Mouse (Mus musculus) pancreas, adult 10 weeks (tissue): ENCODE measurements around the gene Dlg4. TPM values are rescaled to one million over a fixed set of nuclear protein-coding genes. Genes with fewer than 3 reads are reported as not detected.

ENCODE experiments used
- polyA plus RNA-seq: library from polyadenylated mRNA; stranded (reverse); fragments of 350-450 nt; fragmentation: Illumina TruSeq; extraction: RNeasy Lipid Tissue Mini Kit (QIAGEN cat#74804); gene quantifications from one replicate; pipeline ENCODE4 v1.2.3, GENCODE M21; 2015; ENCODE audit warnings: low read depth, low replicate concordance; ENCODE audit not compliant: insufficient read depth

Gene Dlg4
- polyA plus RNA-seq = 8.8 TPM

DNA sequence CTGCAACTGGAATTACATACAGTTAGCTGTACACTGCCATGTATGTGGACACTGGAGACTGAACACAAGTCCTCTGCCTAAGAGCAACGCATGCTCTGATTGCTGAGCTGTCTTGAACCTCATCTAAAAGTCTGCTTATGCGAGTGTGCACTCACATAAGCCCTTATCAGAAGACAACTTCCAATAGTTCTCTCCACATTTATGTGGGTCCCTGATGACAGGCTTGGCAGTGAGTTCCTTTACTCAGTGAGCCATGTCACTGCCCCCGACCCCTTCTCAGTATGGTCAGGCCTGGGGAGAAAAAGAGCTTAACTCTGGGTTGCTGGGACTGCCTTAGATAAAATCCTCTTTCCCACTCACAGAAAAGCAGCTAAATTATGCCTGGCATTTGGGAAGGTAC, at the start of gene Dlg4:
TSS of gene Dlg4 (plus strand) at position 274 of the 400 bp plus-strand sequence.

DNA sequence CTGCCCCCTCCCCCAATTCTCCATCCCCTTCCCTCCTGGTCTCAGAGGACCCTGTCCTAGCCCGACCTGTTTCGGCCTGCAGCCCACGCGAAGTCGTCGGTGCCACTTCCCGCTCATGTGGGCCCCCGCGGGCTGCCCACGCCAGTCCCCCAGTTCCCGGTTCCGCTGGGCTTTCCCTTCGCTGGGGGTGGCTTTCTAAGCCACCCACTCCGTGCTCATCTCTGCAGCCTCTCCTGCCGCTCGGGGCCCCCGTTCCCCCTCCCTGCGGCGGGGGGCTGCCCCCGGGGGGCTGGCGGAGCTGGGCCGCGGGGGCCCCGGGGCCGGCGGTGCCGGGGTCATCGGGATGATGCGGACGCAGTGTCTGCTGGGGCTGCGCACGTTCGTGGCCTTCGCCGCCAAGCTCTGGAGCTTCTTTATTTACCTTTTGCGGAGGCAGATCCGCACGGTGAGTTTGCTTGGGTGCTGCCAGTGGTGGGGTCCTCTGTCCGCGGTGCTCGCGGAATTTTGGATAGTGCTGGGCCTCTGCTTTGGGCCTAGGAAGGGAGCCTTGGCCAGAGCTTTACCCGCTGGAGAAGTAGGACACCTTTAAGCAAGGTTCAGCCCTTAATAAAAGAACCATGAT, 35.5 kb upstream of the Dlg4 start, which contains the start of gene Ctdnep1:
TSS of gene Ctdnep1 (plus strand) at position 16 of the 622 bp plus-strand sequence.

DNA sequence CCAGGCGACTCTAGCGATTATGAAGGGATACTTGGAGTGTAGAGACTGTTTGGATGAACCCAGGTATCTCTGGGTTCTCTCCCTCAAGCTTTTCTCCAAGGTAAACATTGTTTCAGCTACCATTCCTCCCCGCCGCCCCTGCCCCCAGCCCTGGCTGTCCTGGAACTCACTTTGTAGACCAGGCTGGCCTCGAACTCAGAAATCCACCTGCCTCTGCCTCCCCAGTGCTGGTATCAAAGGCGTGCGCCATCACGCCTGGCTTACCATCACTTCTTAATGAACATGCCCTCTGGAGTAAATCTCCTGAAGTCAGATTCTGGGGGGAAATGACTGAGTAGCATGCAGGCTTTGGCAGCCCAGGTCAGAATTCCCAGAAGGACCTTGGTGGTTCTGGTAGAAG, 34.5 kb upstream of the Dlg4 start, which contains the start of gene Elp5:
TSS of gene Elp5 (minus strand) at position 293 of the 400 bp plus-strand sequence.

DNA sequence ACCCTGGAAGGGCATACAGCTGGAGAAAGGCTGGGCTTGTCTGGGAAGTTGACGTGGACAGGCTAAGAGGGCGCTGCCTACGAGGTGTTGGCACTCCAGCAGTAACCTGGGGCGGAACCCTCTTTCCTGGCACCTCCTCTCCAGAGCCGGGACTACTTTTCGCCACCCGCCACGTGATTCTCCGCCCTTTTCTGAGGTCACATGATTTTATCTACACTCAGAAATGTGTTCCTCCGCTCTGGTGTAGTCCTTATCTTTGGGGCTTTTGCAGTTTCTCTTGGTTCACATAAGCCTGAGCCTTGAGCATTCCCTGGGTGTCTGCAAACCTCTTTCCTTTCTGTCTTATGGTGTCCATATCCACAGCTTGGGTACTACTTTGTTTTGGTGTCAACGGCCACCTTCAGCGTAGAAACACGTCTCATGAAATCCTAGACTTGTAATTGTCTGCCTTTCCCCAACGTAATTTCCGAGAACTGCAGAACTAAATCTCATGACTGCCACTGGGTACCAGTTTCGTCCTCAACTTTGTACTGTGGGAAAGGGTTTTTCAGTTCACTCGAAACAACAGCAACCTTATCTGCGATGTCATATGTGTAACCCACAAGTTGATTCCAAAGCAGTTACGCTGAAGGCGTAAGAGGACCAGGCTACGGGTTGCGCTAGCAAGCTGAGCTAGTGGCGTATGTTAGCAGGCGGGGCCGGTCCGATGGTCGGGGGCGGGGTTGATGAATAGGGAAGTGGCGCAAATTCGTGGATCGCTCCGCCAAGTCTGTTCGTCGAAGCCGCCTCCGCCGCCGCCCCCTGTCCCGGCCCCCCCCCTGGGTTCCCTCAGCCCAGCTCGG, 25.7 kb upstream of the Dlg4 start, which contains the start of gene Gabarap:
TSS of gene Gabarap (plus strand) at position 294 of the 842 bp plus-strand sequence.

DNA sequence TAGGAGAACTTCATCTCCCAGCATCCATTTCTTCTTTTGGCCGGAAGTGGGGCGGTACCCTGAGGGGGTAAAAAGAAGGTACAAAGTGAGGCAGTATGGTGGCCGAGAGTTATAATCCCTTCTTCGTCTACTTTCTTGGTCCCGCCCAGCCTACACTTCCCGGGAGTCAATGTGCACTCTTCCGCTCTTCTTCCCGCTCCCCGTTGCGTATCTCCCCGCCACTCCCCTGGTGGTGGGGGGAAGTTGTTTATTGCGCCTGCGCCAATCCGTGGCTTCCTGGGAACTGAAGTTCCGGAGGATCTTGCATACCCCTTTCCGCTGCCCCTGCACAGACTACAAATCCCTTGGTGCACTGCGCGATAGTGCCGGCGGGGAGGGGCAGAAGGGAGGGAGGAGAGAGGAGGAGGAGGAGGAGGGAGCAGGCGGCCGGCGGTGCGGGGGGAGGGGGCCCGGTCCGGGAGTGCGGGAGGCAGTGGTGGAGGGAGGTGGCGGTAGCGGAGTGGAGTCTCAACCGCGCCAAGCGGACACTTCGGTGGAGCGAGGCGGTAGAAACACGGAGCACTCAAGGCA, 21.3 kb upstream of the Dlg4 start, which contains the start of gene Phf23:
TSS of gene Phf23 (plus strand) at position 387 of the 570 bp plus-strand sequence.

DNA sequence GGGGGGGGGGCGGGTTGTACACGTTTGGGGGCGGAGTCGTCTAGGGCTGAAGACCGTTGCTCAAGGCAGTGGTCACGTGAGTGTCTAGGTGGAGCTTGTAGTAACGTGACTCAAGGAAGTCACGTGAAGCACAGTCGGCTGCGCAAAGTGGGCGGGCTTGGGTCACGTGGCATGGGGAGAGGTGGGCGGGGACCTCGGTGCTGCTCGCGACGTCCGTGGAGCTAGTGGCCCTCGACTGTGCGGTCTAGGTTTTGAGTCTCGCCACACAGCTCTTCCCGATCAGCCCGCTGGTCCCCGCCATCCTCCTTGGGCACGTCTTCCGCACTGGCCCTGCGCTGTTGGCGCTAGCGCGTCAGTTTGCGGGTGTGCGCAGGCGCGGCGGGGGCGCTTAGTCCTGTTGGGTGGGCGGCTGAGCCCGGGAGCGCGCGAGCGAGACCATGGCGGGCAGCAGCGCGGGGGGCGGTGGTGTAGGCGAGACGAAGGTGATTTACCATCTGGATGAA, 16.3 kb upstream of the Dlg4 start, which contains the start of gene Dvl2:
TSS of gene Dvl2 (plus strand) at position 200 of the 503 bp plus-strand sequence.

DNA sequence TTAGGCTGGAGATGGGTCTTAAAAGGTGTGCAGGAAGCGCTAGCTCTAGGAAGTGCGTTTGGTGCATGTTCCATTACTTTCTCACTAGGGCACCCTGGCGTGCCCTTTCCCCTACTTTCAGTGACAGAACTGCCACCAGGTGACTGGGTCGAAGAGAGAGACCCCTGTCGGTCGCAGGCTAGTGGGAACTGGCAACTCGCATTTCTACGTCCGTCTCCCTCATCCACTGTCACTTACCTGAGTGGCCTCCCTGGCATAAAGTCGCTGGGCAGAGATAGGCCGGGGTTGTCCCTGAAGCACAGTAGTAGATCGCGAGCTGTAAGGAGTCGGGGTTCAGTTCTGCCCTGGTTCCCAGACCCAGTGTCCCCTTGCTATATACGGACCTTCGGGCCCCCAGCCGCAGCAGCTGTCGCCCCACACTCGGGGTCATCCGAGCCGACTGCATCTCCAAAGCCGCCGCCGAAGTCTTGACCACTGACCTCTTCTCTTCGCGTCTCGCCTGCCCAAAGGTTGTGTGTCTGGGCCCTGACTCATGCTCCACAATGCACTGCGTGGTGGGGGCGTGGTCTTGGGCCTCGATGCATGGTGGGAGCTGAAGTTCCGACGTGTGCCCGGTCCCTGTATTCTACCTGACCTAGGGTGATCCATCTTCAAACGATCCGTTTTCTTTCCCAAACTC, 1.7 kb upstream of the Dlg4 start, which contains the start of gene Acadvl:
TSS of gene Acadvl (minus strand) at position 532 of the 679 bp plus-strand sequence.

DNA sequence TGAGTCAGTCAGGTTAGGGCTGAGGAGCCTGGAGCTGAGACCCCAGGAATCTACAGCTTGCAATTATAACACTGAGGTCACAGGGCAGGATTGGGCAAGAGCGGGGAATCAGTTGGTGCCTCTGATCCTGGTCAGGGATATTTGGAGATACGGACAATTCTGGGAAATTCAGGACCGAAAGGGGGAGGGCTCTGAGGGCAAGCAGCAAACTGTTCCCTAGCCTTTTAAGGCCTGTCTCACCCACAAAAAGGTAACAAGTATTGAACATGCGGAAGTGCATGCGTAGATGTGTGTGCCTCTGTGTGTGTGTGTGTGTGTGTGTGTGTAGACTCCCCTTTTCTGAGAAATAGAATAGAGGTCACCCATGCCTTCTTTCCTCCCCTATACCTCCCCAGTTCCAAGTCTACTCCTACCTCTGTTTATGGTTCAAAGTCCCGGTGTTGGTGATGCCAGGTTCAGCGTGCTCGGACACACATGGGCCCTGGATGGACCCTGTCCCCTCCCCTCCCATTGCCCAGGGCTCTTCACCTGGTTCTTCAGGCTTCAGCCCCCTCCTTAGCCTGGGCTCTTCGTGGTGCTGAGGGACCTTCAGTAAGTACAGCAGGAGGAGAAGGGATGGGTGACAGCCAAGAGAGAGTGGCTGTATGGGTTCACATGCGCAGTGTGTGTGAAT, 37.3 kb downstream of the Dlg4 start, which contains the start of gene Asgr1:
TSS of gene Asgr1 (plus strand) at position 188 of the 673 bp plus-strand sequence.

DNA sequence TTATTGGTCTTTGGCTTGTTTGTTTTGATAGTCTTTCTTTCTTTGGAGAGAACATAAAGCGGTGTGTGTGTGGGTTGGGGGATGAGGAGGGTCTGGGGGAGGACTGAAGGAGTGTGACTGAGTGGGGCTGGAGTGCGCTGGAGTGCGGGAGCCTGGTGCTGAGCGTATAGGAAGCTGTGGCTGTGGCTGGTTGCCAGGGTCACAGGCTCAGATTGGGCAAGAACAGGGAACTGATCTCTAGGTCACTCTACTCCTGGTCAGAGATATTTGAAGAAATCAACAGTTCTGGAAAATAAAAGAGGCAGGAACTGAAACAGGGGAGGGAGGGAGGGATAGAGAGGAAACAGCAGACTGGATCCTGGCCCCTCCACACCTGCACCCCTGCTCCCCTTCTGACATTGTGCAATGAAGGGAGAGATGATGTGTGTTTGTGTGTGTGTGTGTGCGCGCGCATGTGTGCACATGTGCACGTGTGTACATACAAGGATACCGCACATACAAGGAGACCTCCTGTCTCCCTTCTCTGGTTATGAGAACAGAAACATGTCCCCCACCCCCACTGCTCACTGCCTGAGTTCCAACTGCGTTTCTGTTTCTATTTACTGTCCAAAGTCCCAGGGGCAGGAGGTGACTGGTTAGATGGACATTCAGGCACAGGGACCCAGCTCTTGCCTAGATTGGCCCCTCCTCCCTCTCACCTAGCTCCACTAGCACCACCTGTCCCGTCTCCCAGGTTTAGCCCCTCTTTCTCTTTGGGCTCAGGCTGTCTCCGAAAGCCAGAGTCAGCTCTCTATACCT, 75.4 kb downstream of the Dlg4 start, which contains the start of gene Asgr2:
TSS of gene Asgr2 (plus strand) at position 659 of the 798 bp plus-strand sequence.

Other genes with a start within 250 kb of the Dlg4 start
- gene Chrnb1, start 221.0 kb upstream of the Dlg4 start, polyA plus RNA-seq = 3.0 TPM
- gene Fgf11, start 215.1 kb upstream of the Dlg4 start, polyA plus RNA-seq = 1.2 TPM
- gene Tmem102, start 211.3 kb upstream of the Dlg4 start, polyA plus RNA-seq = 1.6 TPM
- gene Gm39566, start 201.6 kb upstream of the Dlg4 start, polyA plus RNA-seq = not detected
- gene Spem2, start 198.5 kb upstream of the Dlg4 start, polyA plus RNA-seq = not detected
- not detected for gene Spem1, start 194.8 kb upstream of the Dlg4 start, polyA plus RNA-seq
- 6.3 TPM for gene Nlgn2, start 179.2 kb upstream of the Dlg4 start, polyA plus RNA-seq
- gene Tmem256, start 178.4 kb upstream of the Dlg4 start, polyA plus RNA-seq = 73.9 TPM
- gene Plscr3, start 170.6 kb upstream of the Dlg4 start, polyA plus RNA-seq = 8.3 TPM
- 6.0 TPM for gene Tnk1, start 158.2 kb upstream of the Dlg4 start, polyA plus RNA-seq
- not detected for gene Tmem95, start 138.9 kb upstream of the Dlg4 start, polyA plus RNA-seq
- gene Kctd11, start 135.5 kb upstream of the Dlg4 start, polyA plus RNA-seq = 1.4 TPM
- gene Acap1, start 121.4 kb upstream of the Dlg4 start, polyA plus RNA-seq = 0.87 TPM
- gene 2810408A11Rik, start 116.0 kb upstream of the Dlg4 start, polyA plus RNA-seq = not detected
- 12.3 TPM for gene Neurl4, start 115.9 kb upstream of the Dlg4 start, polyA plus RNA-seq
- 25.1 TPM for gene Gps2, start 103.1 kb upstream of the Dlg4 start, polyA plus RNA-seq
- 133 TPM for gene Eif5a, start 95.0 kb upstream of the Dlg4 start, polyA plus RNA-seq
- gene Ybx2, start 81.1 kb upstream of the Dlg4 start, polyA plus RNA-seq = 1.6 TPM
- 3.1 TPM for gene Slc2a4, start 68.8 kb upstream of the Dlg4 start, polyA plus RNA-seq
- 21.0 TPM for gene Cldn7, start 52.2 kb upstream of the Dlg4 start, polyA plus RNA-seq
- 42.3 TPM for gene Ctdnep1, start 35.8 kb upstream of the Dlg4 start, polyA plus RNA-seq
- gene Elp5, start 34.4 kb upstream of the Dlg4 start, polyA plus RNA-seq = 22.5 TPM
- gene Gabarap, start 25.8 kb upstream of the Dlg4 start, polyA plus RNA-seq = 186 TPM
- 15.8 TPM for gene Phf23, start 21.2 kb upstream of the Dlg4 start, polyA plus RNA-seq
- gene Dvl2, start 16.3 kb upstream of the Dlg4 start, polyA plus RNA-seq = 6.6 TPM
- 25.2 TPM for gene Acadvl, start 1.5 kb upstream of the Dlg4 start, polyA plus RNA-seq
- gene Asgr1, start 37.1 kb downstream of the Dlg4 start, polyA plus RNA-seq = not detected
- not detected for gene Asgr2, start 75.7 kb downstream of the Dlg4 start, polyA plus RNA-seq
- 8.1 TPM for gene Mgl2, start 113.4 kb downstream of the Dlg4 start, polyA plus RNA-seq
- gene Clec10a, start 139.3 kb downstream of the Dlg4 start, polyA plus RNA-seq = 6.6 TPM
- gene Slc16a11, start 195.8 kb downstream of the Dlg4 start, polyA plus RNA-seq = 1.8 TPM
- 1.4 TPM for gene Slc16a13, start 204.1 kb downstream of the Dlg4 start, polyA plus RNA-seq
- 3.7 TPM for gene Bcl6b, start 212.9 kb downstream of the Dlg4 start, polyA plus RNA-seq
- 18.4 TPM for gene 0610010K14Rik, start 221.0 kb downstream of the Dlg4 start, polyA plus RNA-seq
- 8.0 TPM for gene Gm21988, start 222.9 kb downstream of the Dlg4 start, polyA plus RNA-seq
- 80.2 TPM for gene Rnasek, start 222.9 kb downstream of the Dlg4 start, polyA plus RNA-seq
- 3.0 TPM for gene Alox12, start 238.4 kb downstream of the Dlg4 start, polyA plus RNA-seq